Mouse (Mus musculus): ENCODE results near the gene Galk1. TPM values are rescaled to one million over a fixed set of nuclear protein-coding genes. Genes with fewer than 3 reads are reported as not detected.

Gene Galk1
- polyA plus RNA-seq, 1 experiment from 2014 or later, result 7.6 TPM

- Histone ChIP-seq H3K4me3 (ENCODE audit: inconsistent target) (no peak overlapping the region), H3K36me3 (ENCODE audit: inconsistent target) (peaks cover 70% of the 10 kb centered on the region), H3K79me2 (ENCODE audit: inconsistent target) (no peaks in the 10 kb centered on the region), H3K27ac (no peak overlapping the region)
- 93% methylated on average over 9 of the region's 9 CpGs for WGBS (ENCODE audit: missing documents)
These were observed 53.5 kb downstream of the Galk1 start for GRCm38 (mm10) chr11:115959018-115959417.

Other genes with a start within 250 kb of the Galk1 start
- 13.8 to 22.4 TPM (median 14.1 TPM) in 3 replicates for gene Tmem94, start 247.3 kb downstream of the Galk1 start, polyA plus RNA-seq (2018)
- 0.86 to 3.1 TPM (median 1.8 TPM) in 3 replicates for gene Caskin2, start 199.1 kb downstream of the Galk1 start, polyA plus RNA-seq (2018)
- 4.8 to 12.1 TPM (median 7.2 TPM) in 3 replicates for gene Tsen54, start 198.0 kb downstream of the Galk1 start, polyA plus RNA-seq (2018)
- gene Llgl2, start 188.7 kb downstream of the Galk1 start, polyA plus RNA-seq (2018), result 0.80 to 3.9 TPM (median 2.6 TPM) in 3 replicates
- 0.13 TPM in 1 of 3 replicates, not detected in the others for gene Myo15b, start 154.3 kb downstream of the Galk1 start, polyA plus RNA-seq (2018)
- 0.24 TPM in 1 of 3 replicates, not detected in the others for gene Smim5, start 112.8 kb downstream of the Galk1 start, polyA plus RNA-seq (2018)
- not detected in 3 replicates for gene Smim6, start 100.7 kb downstream of the Galk1 start, polyA plus RNA-seq (2018)
- gene Sap30bp, start 79.4 kb downstream of the Galk1 start, polyA plus RNA-seq (2018), result 25.1 to 51.8 TPM (median 29.4 TPM) in 3 replicates
- gene Recql5, start 79.2 kb downstream of the Galk1 start, polyA plus RNA-seq (2018), result 9.2 to 13.0 TPM (median 10.3 TPM) in 3 replicates
- gene Itgb4, start 38.0 kb downstream of the Galk1 start, polyA plus RNA-seq (2018), result not detected in 3 replicates
- 470 to 740 TPM (median 693 TPM) in 3 replicates for gene H3f3b, start 15.2 kb upstream of the Galk1 start, polyA plus RNA-seq (2018)
- gene Unk, start 17.6 kb upstream of the Galk1 start, polyA plus RNA-seq (2018), result 12.2 to 20.0 TPM (median 19.4 TPM) in 3 replicates
- 10.9 to 18.9 TPM (median 16.8 TPM) in 3 replicates for gene Unc13d, start 65.2 kb upstream of the Galk1 start, polyA plus RNA-seq (2018)
- gene Wbp2, start 74.3 kb upstream of the Galk1 start, polyA plus RNA-seq (2018), result 130 to 281 TPM (median 182 TPM) in 3 replicates
- 9.4 to 36.9 TPM (median 26.2 TPM) in 3 replicates for gene Trim47, start 114.5 kb upstream of the Galk1 start, polyA plus RNA-seq (2018)
- 12.2 to 14.3 TPM (median 12.8 TPM) in 3 replicates for gene Trim65, start 118.4 kb upstream of the Galk1 start, polyA plus RNA-seq (2018)
- 13.6 to 25.3 TPM (median 20.3 TPM) in 3 replicates for gene Mrpl38, start 126.1 kb upstream of the Galk1 start, polyA plus RNA-seq (2018)
- 13.2 to 15.0 TPM (median 14.6 TPM) in 3 replicates for gene Fbf1, start 155.4 kb upstream of the Galk1 start, polyA plus RNA-seq (2018)
- 35.1 to 61.5 TPM (median 55.2 TPM) in 3 replicates for gene Ten1, start 186.1 kb upstream of the Galk1 start, polyA plus RNA-seq (2018)
- 52.6 to 66.6 TPM (median 52.9 TPM) in 3 replicates for gene Acox1, start 186.3 kb upstream of the Galk1 start, polyA plus RNA-seq (2018)
- not detected in 3 replicates for gene Evpl, start 225.4 kb upstream of the Galk1 start, polyA plus RNA-seq (2018)